Mouse (Mus musculus): Measurements from ENCODE around the gene Macrod2. TPM values are rescaled to one million over a fixed set of nuclear protein-coding genes. Genes with fewer than 3 reads are reported as not detected.

The Macrod2 gene
- total and polyA plus RNA-seq, 2 experiments = 2.0 to 3.3 TPM

DNA sequence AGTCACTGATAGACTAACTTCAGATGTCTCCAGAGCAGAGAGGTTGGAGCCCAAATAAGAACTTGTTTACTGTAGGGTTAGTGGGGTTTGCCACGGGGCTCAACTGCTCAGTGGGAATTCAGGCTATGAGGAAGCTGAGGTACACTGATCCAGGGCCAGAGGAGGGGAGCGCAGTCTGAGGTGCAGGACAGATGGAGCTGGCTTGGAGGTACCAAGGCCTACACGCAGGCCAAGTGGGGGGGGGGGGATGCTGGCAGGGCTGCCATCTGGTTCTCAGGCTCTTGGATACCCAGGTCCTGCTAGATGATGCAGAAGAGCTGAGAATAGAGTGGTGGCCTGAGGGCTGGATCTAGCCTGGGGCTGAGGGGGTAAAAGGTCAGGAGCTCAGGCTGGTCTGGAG lies 1931.6 kb downstream of the Macrod2 start:
- 80% methylated on average over 3 of the region's 3 CpGs for WGBS
- Histone ChIP-seq H3K27ac (replicated peaks; ENCODE audit: insufficient read depth, low read depth, low read length) (no peak overlapping the region), H3K4me3 (ENCODE audit: insufficient read depth, low read depth, low read length) (no peak overlapping the region), H3K4me1 (ENCODE audit: control insufficient read depth, insufficient read depth, low read length) (no peaks in the 10 kb centered on the region), H3K27me3 (ENCODE audit: control insufficient read depth, insufficient read depth, low read length) (no peaks in the 10 kb centered on the region), H3K79me2 (ENCODE audit: control insufficient read depth, insufficient read depth, low read length) (no peaks in the 10 kb centered on the region), H3K36me3 (ENCODE audit: control insufficient read depth, insufficient read depth, low read length) (no peaks in the 10 kb centered on the region), H3K9ac (ENCODE audit: low read depth, low read length) (no peak overlapping the region)
- TF ChIP-seq CTCF (IDR thresholded peaks at IDR 0.05; ENCODE audit: low read depth, low read length) (no peak), POLR2A (IDR thresholded peaks at IDR 0.05; ENCODE audit: extremely low read depth, insufficient read depth, low read length) (no peak)
- DNase-seq (ENCODE audit: extremely low read depth, low read depth, low spot score) = no peak

DNA sequence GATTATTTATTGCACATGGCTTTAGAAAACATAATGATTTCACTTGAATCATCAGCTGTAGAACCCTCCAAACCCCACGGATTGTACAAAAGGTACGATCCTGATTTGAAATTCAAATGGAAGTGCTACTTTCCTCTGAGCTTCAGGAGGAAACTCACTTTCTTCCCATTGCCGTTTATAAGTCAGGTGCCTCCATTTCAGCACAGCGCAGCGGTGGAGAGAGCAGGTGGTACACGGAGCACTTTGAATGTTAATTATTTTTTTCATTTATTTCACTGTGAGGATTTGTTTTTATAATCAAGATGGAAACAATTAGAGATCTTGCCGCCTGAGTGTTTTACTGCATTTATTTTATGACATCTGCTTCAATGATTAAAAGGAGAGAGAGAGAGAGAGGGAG lies 1934.7 kb downstream of the Macrod2 start:
- H3K4me1 ChIP-seq (ENCODE audit: control insufficient read depth, insufficient read depth, low read length) = no peaks in the 10 kb centered on the region
- no peak overlapping the region for H3K9ac ChIP-seq (ENCODE audit: low read depth, low read length)
- no peaks in the 10 kb centered on the region for H3K79me2 ChIP-seq (ENCODE audit: control insufficient read depth, insufficient read depth, low read length)
- DNase-seq (ENCODE audit: extremely low read depth, low read depth, low spot score) = no peak
- no peak for TF ChIP-seq POLR2A (IDR thresholded peaks at IDR 0.05; ENCODE audit: extremely low read depth, insufficient read depth, low read length)
- TF ChIP-seq CTCF (IDR thresholded peaks at IDR 0.05; ENCODE audit: low read depth, low read length) = no peak
- H3K27ac ChIP-seq (replicated peaks; ENCODE audit: insufficient read depth, low read depth, low read length) = no peak overlapping the region
- no peaks in the 10 kb centered on the region for H3K27me3 ChIP-seq (ENCODE audit: control insufficient read depth, insufficient read depth, low read length)
- 76% methylated on average over 7 of the region's 7 CpGs for WGBS
- no peak overlapping the region for H3K4me3 ChIP-seq (ENCODE audit: insufficient read depth, low read depth, low read length)
- H3K36me3 ChIP-seq (ENCODE audit: control insufficient read depth, insufficient read depth, low read length) = no peaks in the 10 kb centered on the region

DNA sequence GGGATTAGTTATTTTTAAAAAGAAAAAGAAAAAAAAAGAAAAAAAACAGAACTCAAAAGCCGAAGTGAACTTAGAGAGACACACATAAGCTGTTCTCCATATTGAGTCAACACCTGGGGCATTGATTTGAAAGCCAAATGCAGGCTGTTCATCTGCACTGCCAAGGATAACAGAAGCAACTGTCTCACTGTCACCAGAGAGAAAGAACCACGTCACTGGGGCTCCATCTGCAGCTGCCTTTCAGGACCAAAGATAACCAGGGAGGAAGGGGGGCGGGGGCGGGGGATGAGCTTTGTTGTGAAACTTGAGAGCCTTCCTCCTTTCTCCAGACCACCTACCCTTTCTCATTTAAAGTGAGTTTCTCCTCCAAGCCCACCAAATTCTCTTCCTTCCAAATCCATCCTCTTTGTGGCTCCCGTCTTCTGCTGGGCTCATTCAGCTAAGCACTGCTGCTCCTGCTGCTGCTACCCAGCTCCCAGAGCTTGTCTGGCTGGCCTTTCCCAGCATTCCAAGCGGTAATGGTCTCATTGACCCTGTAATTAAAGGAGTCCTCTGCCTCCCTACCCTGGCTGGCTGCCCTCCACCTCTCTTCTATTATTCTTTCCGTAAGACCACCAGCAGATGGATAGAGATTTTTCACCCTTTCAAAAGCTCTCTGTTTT lies 1939.5 kb downstream of the Macrod2 start:
- Histone ChIP-seq H3K9ac (ENCODE audit: low read depth, low read length) (no peak overlapping the region), H3K27me3 (ENCODE audit: control insufficient read depth, insufficient read depth, low read length) (no peaks in the 10 kb centered on the region), H3K4me1 (ENCODE audit: control insufficient read depth, insufficient read depth, low read length) (no peaks in the 10 kb centered on the region), H3K4me3 (ENCODE audit: insufficient read depth, low read depth, low read length) (no peak overlapping the region), H3K36me3 (ENCODE audit: control insufficient read depth, insufficient read depth, low read length) (no peaks in the 10 kb centered on the region), H3K27ac (replicated peaks; ENCODE audit: insufficient read depth, low read depth, low read length) (no peak overlapping the region), H3K79me2 (ENCODE audit: control insufficient read depth, insufficient read depth, low read length) (no peaks in the 10 kb centered on the region)
- no peak for DNase-seq (ENCODE audit: extremely low read depth, low read depth, low spot score)
- 30% methylated on average over 7 of the region's 7 CpGs for WGBS
- TF ChIP-seq POLR2A (IDR thresholded peaks at IDR 0.05; ENCODE audit: extremely low read depth, insufficient read depth, low read length) = no peak
- no peak for TF ChIP-seq CTCF (IDR thresholded peaks at IDR 0.05; ENCODE audit: low read depth, low read length)

GRCm38 (mm10) chr2:142335103-142335999 lies 1940.2 kb downstream of the Macrod2 start:
- Histone ChIP-seq H3K27ac (replicated peaks; ENCODE audit: insufficient read depth, low read depth, low read length) (no peak overlapping the region), H3K4me1 (ENCODE audit: control insufficient read depth, insufficient read depth, low read length) (no peaks in the 10 kb centered on the region), H3K9ac (ENCODE audit: low read depth, low read length) (no peak overlapping the region), H3K36me3 (ENCODE audit: control insufficient read depth, insufficient read depth, low read length) (no peaks in the 10 kb centered on the region), H3K79me2 (ENCODE audit: control insufficient read depth, insufficient read depth, low read length) (no peaks in the 10 kb centered on the region), H3K4me3 (ENCODE audit: insufficient read depth, low read depth, low read length) (no peak overlapping the region), H3K27me3 (ENCODE audit: control insufficient read depth, insufficient read depth, low read length) (no peaks in the 10 kb centered on the region)
- 65% methylated on average over 10 of the region's 10 CpGs for WGBS
- no peak for DNase-seq (ENCODE audit: extremely low read depth, low read depth, low spot score)
- TF ChIP-seq POLR2A (IDR thresholded peaks at IDR 0.05; ENCODE audit: extremely low read depth, insufficient read depth, low read length) = no peak
- no peak for TF ChIP-seq CTCF (IDR thresholded peaks at IDR 0.05; ENCODE audit: low read depth, low read length)

DNA sequence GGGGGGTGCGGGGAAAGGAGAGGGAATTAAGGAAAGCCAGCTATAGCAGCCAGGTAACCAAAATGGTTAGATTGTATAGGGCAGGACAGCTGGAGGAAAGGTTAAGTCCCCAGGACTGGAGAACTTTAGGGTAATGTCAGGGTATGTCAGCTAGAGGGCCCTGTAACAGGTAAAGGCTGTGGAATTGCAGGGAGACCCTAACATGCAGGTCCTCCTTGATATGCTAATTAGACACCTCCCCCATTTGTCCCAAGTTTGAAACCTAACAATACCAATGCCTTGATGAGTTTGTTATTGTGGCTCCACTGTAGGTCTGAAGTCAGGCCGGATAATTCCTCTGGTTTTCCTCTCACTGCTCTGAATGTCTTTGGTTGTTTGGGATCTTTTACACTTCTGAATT lies 1948.9 kb downstream of the Macrod2 start:
- no peaks in the 10 kb centered on the region for H3K79me2 ChIP-seq (ENCODE audit: control insufficient read depth, insufficient read depth, low read length)
- H3K9ac ChIP-seq (ENCODE audit: low read depth, low read length) = no peak overlapping the region
- H3K27me3 ChIP-seq (ENCODE audit: control insufficient read depth, insufficient read depth, low read length) = no peaks in the 10 kb centered on the region
- 53% methylated on average over 2 of the region's 2 CpGs for WGBS
- H3K4me1 ChIP-seq (ENCODE audit: control insufficient read depth, insufficient read depth, low read length) = no peaks in the 10 kb centered on the region
- no peak overlapping the region for H3K27ac ChIP-seq (replicated peaks; ENCODE audit: insufficient read depth, low read depth, low read length)
- DNase-seq (ENCODE audit: extremely low read depth, low read depth, low spot score) = no peak
- H3K36me3 ChIP-seq (ENCODE audit: control insufficient read depth, insufficient read depth, low read length) = no peaks in the 10 kb centered on the region
- TF ChIP-seq POLR2A (IDR thresholded peaks at IDR 0.05; ENCODE audit: extremely low read depth, insufficient read depth, low read length) (no peak), CTCF (IDR thresholded peaks at IDR 0.05; ENCODE audit: low read depth, low read length) (no peak)
- no peak overlapping the region for H3K4me3 ChIP-seq (ENCODE audit: insufficient read depth, low read depth, low read length)

GRCm38 (mm10) chr2:142344758-142345157 lies 1949.6 kb downstream of the Macrod2 start:
- Histone ChIP-seq H3K27me3 (ENCODE audit: control insufficient read depth, insufficient read depth, low read length) (no peaks in the 10 kb centered on the region), H3K79me2 (ENCODE audit: control insufficient read depth, insufficient read depth, low read length) (no peaks in the 10 kb centered on the region), H3K27ac (replicated peaks; ENCODE audit: insufficient read depth, low read depth, low read length) (no peak overlapping the region), H3K4me1 (ENCODE audit: control insufficient read depth, insufficient read depth, low read length) (no peaks in the 10 kb centered on the region), H3K4me3 (ENCODE audit: insufficient read depth, low read depth, low read length) (no peak overlapping the region), H3K36me3 (ENCODE audit: control insufficient read depth, insufficient read depth, low read length) (no peaks in the 10 kb centered on the region), H3K9ac (ENCODE audit: low read depth, low read length) (no peak overlapping the region)
- no peak for DNase-seq (ENCODE audit: extremely low read depth, low read depth, low spot score)
- TF ChIP-seq CTCF (IDR thresholded peaks at IDR 0.05; ENCODE audit: low read depth, low read length) = no peak
- no peak for TF ChIP-seq POLR2A (IDR thresholded peaks at IDR 0.05; ENCODE audit: extremely low read depth, insufficient read depth, low read length)
- 93% methylated on average over 2 of the region's 2 CpGs for WGBS
